Mouse (Mus musculus): ENCODE results near the gene Dpm3. TPM values are rescaled to one million over a fixed set of nuclear protein-coding genes. Genes with fewer than 3 reads are reported as not detected.
A peak's percentile ranks its signal among the peaks of the same experiment; 100 is the strongest.

Dpm3 gene
- total RNA-seq, 2 experiments from 2014 or later = 47.0 to 51.7 TPM

GRCm38 (mm10) chr3:89315195-89315929 is 56.2 kb downstream of the Dpm3 start:
- intact Hi-C loops (cut with DNase I) = loop anchor here (5.0 to 10.0 kb wide), 4 partner anchors 37 to 542 kb away; partner anchors contain the start of gene Ube2q1

GRCm38 (mm10) chr3:89315930-89316831 is 57.0 kb downstream of the Dpm3 start:
- DNase-seq (ENCODE audit: low spot score in 2 of 2) = no peak
- intact Hi-C loops (cut with DNase I) = loop anchor here (5.0 to 10.0 kb wide), 4 partner anchors 36 to 541 kb away; partner anchors contain the start of gene Ube2q1

More at GRCm38 (mm10) chr3:89315195-89315929, 56.2 kb downstream of the Dpm3 start:
- DNase-seq (ENCODE audit: low spot score in 2 of 2) = peak; percentile 76 to 77

Small RNA genes lying within 50 kb of the gene (microRNA-seq; reads per million reads assigned to microRNA genes)
- gene Mir92b = 5,508 reads per million, percentile 92 among the genes with 10 or more reads in this experiment

Other genes starting within 250 kb of the Dpm3 start
- gene Rusc1, start 166.0 kb upstream of the Dpm3 start, total RNA-seq (2021) = 100 to 1,000 TPM; 185 to 202 TPM
- gene Gm43738, start 158.3 kb upstream of the Dpm3 start, total RNA-seq (2021) = under 1 TPM; 0.15 to 0.43 TPM
- 10 to 100 TPM; 79.8 to 94.6 TPM for gene Fdps, start 157.4 kb upstream of the Dpm3 start, total RNA-seq (2021)
- gene Pklr, start 123.2 kb upstream of the Dpm3 start, total RNA-seq (2021) = not detected
- gene Hcn3, start 99.2 kb upstream of the Dpm3 start, total RNA-seq (2021) = 10 to 100 TPM; 12.9 to 19.1 TPM
- 10 to 100 TPM; 36.8 to 52.2 TPM for gene Clk2, start 94.6 kb upstream of the Dpm3 start, total RNA-seq (2021)
- gene Scamp3, start 81.9 kb upstream of the Dpm3 start, total RNA-seq (2021) = 10 to 100 TPM; 64.0 to 67.2 TPM
- gene Fam189b, start 76.2 kb upstream of the Dpm3 start, total RNA-seq (2021) = 10 to 100 TPM; 59.3 to 60.3 TPM
- 10 to 100 TPM; 62.4 to 64.6 TPM for gene Gba, start 56.4 kb upstream of the Dpm3 start, total RNA-seq (2021)
- 10 to 100 TPM; 21.0 to 21.3 TPM for gene Thbs3, start 44.2 kb upstream of the Dpm3 start, total RNA-seq (2021)
- 10 to 100 TPM; 90.6 to 93.8 TPM for gene Mtx1, start 32.3 kb upstream of the Dpm3 start, total RNA-seq (2021)
- gene Muc1, start 30.3 kb upstream of the Dpm3 start, total RNA-seq (2021) = 1 to 10 TPM in 1 of 2 experiments, under 1 TPM in 1; 0.44 to 1.1 TPM
- gene Krtcap2, start 13.4 kb upstream of the Dpm3 start, total RNA-seq (2021) = 10 to 100 TPM; 59.7 to 64.9 TPM
- gene Trim46, start 13.0 kb upstream of the Dpm3 start, total RNA-seq (2021) = 10 to 100 TPM; 74.4 to 88.7 TPM
- 10 to 100 TPM; 34.5 to 39.1 TPM for gene Slc50a1, start 11.2 kb downstream of the Dpm3 start, total RNA-seq (2021)
- gene Efna1, start 21.8 kb downstream of the Dpm3 start, total RNA-seq (2021) = 1 to 10 TPM; 4.2 to 7.4 TPM
- 10 to 100 TPM; 50.4 to 59.5 TPM for gene Efna3, start 63.6 kb downstream of the Dpm3 start, total RNA-seq (2021)
- gene Efna4, start 78.7 kb downstream of the Dpm3 start, total RNA-seq (2021) = 1 to 10 TPM in 1 of 2 experiments, not detected in 1; 1.2 TPM
- 100 to 1,000 TPM in 1 of 2 experiments, 10 to 100 TPM in 1; 96.1 to 120 TPM for gene Adam15, start 90.6 kb downstream of the Dpm3 start, total RNA-seq (2021)
- gene Dcst2, start 102.6 kb downstream of the Dpm3 start, total RNA-seq (2021) = under 1 TPM; 0.23 to 0.39 TPM
- not detected for gene Dcst1, start 105.9 kb downstream of the Dpm3 start, total RNA-seq (2021)
- gene Zbtb7b, start 135.4 kb downstream of the Dpm3 start, total RNA-seq (2021) = 10 to 100 TPM; 10.9 to 18.6 TPM
- 1 to 10 TPM; 4.2 to 5.3 TPM for gene Lenep, start 143.4 kb downstream of the Dpm3 start, total RNA-seq (2021)
- gene Flad1, start 152.5 kb downstream of the Dpm3 start, total RNA-seq (2021) = 10 to 100 TPM; 31.0 to 32.5 TPM
- gene Cks1b, start 159.0 kb downstream of the Dpm3 start, total RNA-seq (2021) = 1 to 10 TPM; 2.1 to 2.3 TPM
- 10 to 100 TPM; 10.6 to 16.0 TPM for gene Shc1, start 159.1 kb downstream of the Dpm3 start, total RNA-seq (2021)
- gene Pygo2, start 170.9 kb downstream of the Dpm3 start, total RNA-seq (2021) = 10 to 100 TPM; 53.7 to 61.4 TPM
- gene Pbxip1, start 177.3 kb downstream of the Dpm3 start, total RNA-seq (2021) = 10 to 100 TPM; 35.2 to 40.6 TPM
- gene Pmvk, start 195.2 kb downstream of the Dpm3 start, total RNA-seq (2021) = 10 to 100 TPM; 32.9 to 33.1 TPM